Mouse (Mus musculus): ENCODE results near the gene Large1.

DNA sequence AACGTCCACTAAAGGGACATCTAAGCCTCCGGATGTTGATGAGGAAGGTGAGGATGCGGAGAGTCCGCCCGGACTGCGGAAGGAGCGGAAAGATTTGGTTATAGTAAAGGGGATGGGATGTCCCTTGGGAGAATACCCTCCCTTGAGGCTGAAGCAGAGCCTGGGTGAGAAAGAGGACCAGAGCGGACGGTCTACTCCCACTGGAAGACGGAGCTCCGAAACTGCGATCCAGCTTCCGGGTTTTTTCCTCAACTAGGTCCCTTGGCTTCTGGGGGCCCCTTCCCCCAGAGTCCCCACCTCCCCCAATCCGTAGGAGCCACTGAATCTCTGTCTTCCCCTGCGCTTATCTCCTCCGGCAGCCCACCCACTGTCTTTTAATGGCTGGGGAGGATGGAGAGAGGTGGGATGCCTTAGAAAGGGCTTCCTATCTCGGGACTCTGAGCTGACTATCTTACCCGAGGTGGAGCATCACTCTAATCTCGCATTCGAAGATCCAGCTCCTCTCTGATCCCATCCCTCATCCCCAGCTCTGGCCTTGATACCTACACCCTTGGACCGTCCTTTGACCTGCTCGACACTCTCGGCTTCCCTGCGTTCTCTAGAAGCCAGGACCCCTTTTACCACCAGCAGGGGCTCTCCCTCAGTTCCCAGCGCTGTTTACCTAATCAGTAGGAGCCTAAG lies 1.0 kb upstream of the Large1 start:
- TF ChIP-seq ZC3H11A (IDR thresholded peaks at IDR 0.05; ENCODE audit: borderline replicate concordance, low read depth, low read length): no peak
- no peak for TF ChIP-seq MAFK (IDR thresholded peaks at IDR 0.05; ENCODE audit: insufficient read depth, low read depth, low read length)
